Mouse (Mus musculus) cerebellum, adult 2 months (tissue): ENCODE data around the gene Sh3gl3. TPM values are rescaled to one million over a fixed set of nuclear protein-coding genes. Genes with fewer than 3 reads are reported as not detected.
A peak's percentile ranks its signal among the peaks of the same experiment; 100 is the strongest.

Experiments
- DNase-seq, 2 experiments: peaks; one replicate each; pipeline ENCODE4 v3.0.0; 2021
- H3K27ac ChIP-seq: fragments of 200-500 bp; 2 replicates; pipeline ENCODE4 v1.5.1; 2012; ENCODE audit warnings: low read length, control low read depth, inconsistent platforms; ENCODE audit not compliant: insufficient read depth
- H3K27me3 ChIP-seq: fragments of 200-500 bp; 2 replicates; pipeline ENCODE4 v1.6.1; 2012; ENCODE audit warnings: inconsistent platforms, mild to moderate bottlenecking, low read length, moderate library complexity; ENCODE audit not compliant: control insufficient read depth, insufficient read depth
- H3K4me1 ChIP-seq: fragments of 200-500 bp; 2 replicates; pipeline ENCODE4 v1.6.1; 2011; ENCODE audit warnings: low read length; ENCODE audit not compliant: control insufficient read depth, insufficient read depth
- H3K4me3 ChIP-seq: fragments of 200-500 bp; replicated peaks from 2 replicates; pipeline ENCODE3; 2011; ENCODE audit warnings: mild to moderate bottlenecking, low read depth, low read length, control low read depth; ENCODE audit not compliant: insufficient read depth
- CTCF ChIP-seq: fragments of 200-500 bp; IDR thresholded peaks from 2 replicates; pipeline ENCODE4 v1.5.1; 2011; ENCODE audit warnings: low read depth, mild to moderate bottlenecking, control low read depth, low read length, moderate library complexity, borderline replicate concordance; ENCODE audit not compliant: insufficient read depth
- POLR2A ChIP-seq: fragments of 200-500 bp; IDR thresholded peaks from 2 replicates; pipeline ENCODE4 v1.6.1; 2011; ENCODE audit warnings: low read length, control low read depth, borderline replicate concordance; ENCODE audit not compliant: insufficient read depth
- WGBS: fragments of 180-500 bp; shearing (Covaris S2); methylation state at CpG from one replicate; pipeline ENCODE4 v1.1.7; 2018; 5-methylcytosine and 5-hydroxymethylcytosine counted together
- polyA plus RNA-seq: library from polyadenylated mRNA; depleted of rRNA; stranded (reverse); fragments of >200 nt; gene quantifications from 2 replicates; pipeline ENCODE4 v1.2.3, GENCODE M21; 2012; rRNA removed

Gene Sh3gl3
- polyA plus RNA-seq = 24.1 and 28.4 TPM in 2 replicates

DNA sequence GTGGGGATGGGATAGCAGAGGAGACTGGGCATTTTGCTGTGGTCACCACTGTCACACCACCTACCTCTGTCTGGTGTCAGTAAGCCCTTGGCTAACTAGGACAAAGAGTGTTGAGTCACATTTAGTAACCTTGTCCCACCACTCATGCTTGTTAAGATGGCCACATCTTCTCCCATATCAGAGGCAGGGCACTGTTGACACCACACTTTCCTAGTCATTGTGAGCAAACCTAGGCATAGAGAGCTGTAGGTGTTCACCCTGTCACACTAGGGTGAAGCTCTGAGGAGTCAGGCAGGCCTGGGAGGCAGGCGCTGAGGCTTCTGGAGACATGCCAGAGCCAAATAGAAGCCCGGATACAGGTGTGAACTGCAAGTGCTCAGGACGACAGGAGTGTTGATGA is at the start of gene Sh3gl3:
Gene Sh3gl3 (plus strand): TSS at position 301 of the 400 bp plus-strand sequence.
- H3K27ac ChIP-seq = no peak within 1 kb of the TSS
- WGBS = 87% methylated on average over 3 of the region's 3 CpGs
- H3K4me1 ChIP-seq = no peaks in the 10 kb centered on the region
- no peaks in the 10 kb centered on the region; the same call in 1 of the 2 replicates for H3K27me3 ChIP-seq
- TF ChIP-seq POLR2A (no peak), CTCF (no peak)
- no peak for DNase-seq
- H3K4me3 ChIP-seq = peak within 1 kb of the TSS; percentile 47

DNA sequence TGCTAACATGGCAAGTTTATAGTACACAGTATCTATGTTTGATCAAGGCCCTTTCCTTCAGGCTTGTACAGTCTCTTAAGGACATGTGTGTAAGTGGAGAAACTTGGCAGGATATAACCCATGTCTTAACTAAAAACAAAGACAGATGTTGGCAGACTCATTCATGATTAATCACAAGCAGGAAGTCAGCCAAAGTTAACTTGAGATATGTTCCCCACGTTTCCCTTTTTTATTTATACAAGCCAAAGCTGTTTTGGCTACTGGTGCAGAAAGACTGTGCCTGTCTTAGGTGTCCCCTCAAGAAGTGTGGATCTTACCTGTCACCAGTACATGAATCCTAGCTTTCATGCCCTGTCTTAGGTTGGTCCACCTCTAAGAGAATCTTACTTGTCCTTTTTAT is 35.4 kb upstream of the Sh3gl3 start:
- no peak overlapping the region for H3K27ac ChIP-seq
- 18% methylated on average over 1 of the region's 1 CpGs for WGBS
- no peak overlapping the region for H3K4me3 ChIP-seq
- TF ChIP-seq CTCF (no peak), POLR2A (no peak)
- H3K27me3 ChIP-seq = no peaks in the 10 kb centered on the region
- DNase-seq = no peak
- H3K4me1 ChIP-seq = no peaks in the 10 kb centered on the region

DNA sequence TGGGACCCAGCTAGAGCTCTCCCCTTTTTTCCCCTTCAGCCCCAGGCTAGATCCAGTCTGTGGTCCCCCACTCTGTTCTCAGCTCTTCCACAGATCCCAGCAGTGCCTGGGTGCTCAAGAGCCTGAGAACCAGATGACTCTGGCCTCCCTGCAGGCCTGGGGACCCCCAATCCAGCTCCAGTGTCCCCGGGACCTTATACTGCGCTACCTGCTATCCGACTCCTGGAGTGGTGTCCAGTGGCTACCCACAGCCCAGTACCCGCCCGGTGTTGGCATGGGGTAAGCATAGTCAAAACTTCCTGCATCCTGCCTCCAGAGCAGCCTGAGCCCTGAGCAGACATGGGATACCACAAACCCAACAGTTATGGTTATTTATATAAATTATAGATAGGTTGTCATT is 26.5 kb upstream of the Sh3gl3 start:
- no peak overlapping the region for H3K4me3 ChIP-seq
- no peak for DNase-seq
- H3K27ac ChIP-seq = no peak overlapping the region
- 90% methylated on average over 5 of the region's 5 CpGs for whole genome bisulfite sequencing
- no peak for TF ChIP-seq CTCF
- TF ChIP-seq POLR2A = no peak
- no peaks in the 10 kb centered on the region for H3K4me1 ChIP-seq
- no peaks in the 10 kb centered on the region for H3K27me3 ChIP-seq

DNA sequence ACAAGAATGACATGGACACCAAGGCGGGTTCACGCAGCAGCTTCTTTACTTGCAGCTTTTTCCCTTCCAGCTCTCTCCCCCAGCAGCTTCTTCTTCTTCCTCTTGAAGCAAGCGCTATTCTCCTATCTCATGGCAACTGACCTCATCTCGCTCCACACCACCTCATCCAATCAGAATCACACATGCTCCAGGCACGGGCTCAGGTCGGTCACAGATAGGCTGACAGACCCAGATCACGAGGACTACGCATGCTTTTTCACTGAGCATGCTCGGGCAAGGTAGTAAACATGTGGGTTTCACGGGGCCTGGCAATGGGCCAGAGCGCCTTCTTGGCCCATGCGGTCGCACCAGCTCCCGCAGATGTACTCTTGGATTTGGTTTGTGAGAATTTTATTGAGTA is 9.0 kb upstream of the Sh3gl3 start:
- 87% methylated on average over 14 of the region's 14 CpGs for WGBS
- Histone ChIP-seq H3K4me3 (no peak overlapping the region), H3K27me3 (no peaks in the 10 kb centered on the region), H3K27ac (no peak overlapping the region), H3K4me1 (no peaks in the 10 kb centered on the region)
- no peak for DNase-seq
- TF ChIP-seq CTCF (no peak), POLR2A (no peak)

DNA sequence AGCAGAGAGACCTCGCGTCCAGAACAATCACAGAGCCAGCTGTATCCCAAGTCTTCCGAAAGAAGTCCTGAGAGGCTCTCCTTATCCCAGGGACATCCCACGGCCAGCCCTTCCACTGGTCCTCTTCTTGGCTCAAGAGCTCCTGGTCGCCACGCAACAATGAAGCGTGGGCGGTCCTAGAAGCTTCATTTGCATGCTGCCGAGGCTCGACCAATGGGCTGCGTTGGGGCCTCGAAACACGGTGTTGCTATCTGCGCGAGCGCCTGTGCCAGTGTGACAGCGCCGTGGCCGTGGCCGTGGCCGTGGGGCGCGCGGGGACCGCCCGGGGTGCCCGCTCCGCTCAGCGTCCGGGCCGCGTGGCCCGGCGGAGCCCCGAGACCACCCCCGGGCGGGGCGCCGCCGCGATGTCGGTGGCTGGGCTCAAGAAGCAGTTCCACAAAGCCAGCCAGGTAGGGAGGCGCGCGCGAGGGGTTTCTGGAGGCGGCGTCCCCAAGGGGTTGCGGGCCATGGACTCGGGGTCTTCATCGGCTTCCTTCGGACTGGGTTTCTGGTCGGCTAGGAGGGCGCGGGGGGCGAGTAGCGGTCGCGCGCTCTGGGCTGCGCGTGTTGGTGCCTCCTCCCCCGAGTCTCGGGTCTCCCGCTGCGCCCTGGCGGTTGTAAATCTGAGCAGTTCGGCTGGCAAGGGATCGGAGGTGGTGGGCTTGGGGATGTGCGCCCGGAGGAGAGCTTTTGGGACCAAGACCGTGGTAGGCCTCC is 1.1 kb downstream of the Sh3gl3 start:
- H3K4me3 ChIP-seq = peak overlapping the region; percentile 47
- H3K4me1 ChIP-seq = no peaks in the 10 kb centered on the region
- H3K27me3 ChIP-seq = no peaks in the 10 kb centered on the region; the same call in 1 of the 2 replicates
- under 1% methylated on average over 72 of the region's 72 CpGs for WGBS
- TF ChIP-seq CTCF = no peak
- no peak overlapping the region for H3K27ac ChIP-seq
- peak; percentile 79 to 88 for DNase-seq

DNA sequence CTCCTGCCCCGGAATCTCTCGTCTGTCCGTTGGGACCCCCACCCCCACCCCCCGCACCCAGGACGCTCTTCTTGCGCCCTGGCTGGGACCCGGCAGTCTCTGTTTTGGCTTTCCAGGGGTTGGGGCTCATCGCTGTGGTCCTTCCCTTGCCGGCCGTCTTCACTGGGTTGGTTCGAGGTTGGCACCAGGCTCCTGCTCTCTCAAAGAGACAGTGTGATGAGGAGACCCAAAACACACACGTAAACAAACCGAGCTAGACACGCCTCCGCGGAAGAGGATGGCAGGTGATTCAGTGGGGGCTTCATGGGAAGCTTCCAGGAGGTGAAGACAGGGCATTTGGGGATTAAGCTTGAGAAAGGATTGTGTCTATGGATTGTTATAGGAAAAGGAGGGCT is 1.7 kb downstream of the Sh3gl3 start:
- TF ChIP-seq POLR2A (no peak), CTCF (no peak)
- Histone ChIP-seq H3K4me1 (no peaks in the 10 kb centered on the region), H3K27me3 (no peaks in the 10 kb centered on the region; the same call in 1 of the 2 replicates), H3K27ac (no peak overlapping the region), H3K4me3 (peak overlapping the region; percentile 47)
- WGBS = 2% methylated on average over 16 of the region's 16 CpGs
- peak in 1 of 2 experiments; percentile 34 for DNase-seq

DNA sequence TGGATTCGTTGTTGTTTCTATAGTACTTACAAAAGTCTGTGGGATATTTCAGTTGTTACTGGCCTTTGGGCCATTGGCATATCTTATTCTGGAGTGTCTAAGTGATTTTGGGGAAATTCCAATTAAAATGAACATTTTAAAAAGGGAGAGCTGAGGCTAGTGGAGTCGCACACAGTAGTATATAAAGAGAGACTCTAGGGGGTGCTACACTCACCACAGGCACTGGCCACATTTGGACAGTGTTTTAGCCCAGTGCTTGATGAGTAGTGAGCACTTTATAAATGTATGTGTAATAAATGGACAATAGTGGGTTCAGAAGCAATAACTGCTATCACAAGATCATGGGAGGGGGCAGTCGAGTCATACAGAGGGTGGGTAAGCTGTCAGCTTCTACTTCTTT is 2.6 kb downstream of the Sh3gl3 start:
- H3K4me3 ChIP-seq = no peak overlapping the region

DNA sequence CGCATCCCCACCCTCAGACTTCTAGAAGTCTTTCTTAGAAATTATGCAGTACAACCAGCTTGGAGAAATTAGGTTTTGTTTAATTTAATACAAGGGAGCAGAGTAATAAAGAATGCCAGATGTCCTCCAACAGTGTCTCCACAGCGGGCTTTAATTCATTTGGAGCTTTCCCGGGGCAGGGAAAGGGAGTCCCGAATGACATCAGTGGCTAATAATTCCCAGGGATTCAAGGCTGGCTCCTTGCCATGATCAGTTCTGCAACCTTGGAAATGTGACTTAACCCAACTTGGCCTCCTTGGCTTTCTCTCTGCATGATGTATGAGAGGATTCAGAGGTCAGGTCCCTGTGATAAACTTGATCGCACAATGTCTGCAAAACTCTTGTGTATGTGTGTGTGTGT is 3.7 kb downstream of the Sh3gl3 start:
- H3K27me3 ChIP-seq = no peaks in the 10 kb centered on the region; the same call in 1 of the 2 replicates
- 73% methylated on average over 5 of the region's 5 CpGs for WGBS
- DNase-seq = no peak
- H3K4me1 ChIP-seq = no peaks in the 10 kb centered on the region
- TF ChIP-seq CTCF (no peak), POLR2A (no peak)
- no peak overlapping the region for H3K27ac ChIP-seq
- no peak overlapping the region for H3K4me3 ChIP-seq

More for the DNA sequence above, 2.6 kb downstream of the Sh3gl3 start:
- DNase-seq = no peak
- TF ChIP-seq CTCF = no peak
- TF ChIP-seq POLR2A = no peak
- no peaks in the 10 kb centered on the region for H3K4me1 ChIP-seq
- H3K27ac ChIP-seq = no peak overlapping the region
- 67% methylated on average over 3 of the region's 3 CpGs for WGBS
- no peaks in the 10 kb centered on the region; the same call in 1 of the 2 replicates for H3K27me3 ChIP-seq
